ENCODE assay signal across 24 mouse cellular contexts in genomic region chr8:9607086-9607701, GRCm38 (mm10).
"Had no signal": no experiment of that assay in that cellular context is flagged by ENCODE, and none has a peak within 500 bp of the region (broad histone marks: within the 10 kb centered on the region; RNA-seq: fewer than 3 reads in every experiment).

No protein-coding gene starts in this region.

- ATAC-seq: hindbrain, embryonic 16.5 days; inflammation-experienced regulatory T-cells, adult 6 months; intestine, embryonic 15.5 days; intestine, postnatal 0 days; liver, embryonic 12.5 days had no signal

- H3K4me2 ChIP-seq: heart, embryonic 12.5 days; hindbrain, embryonic 12.5 days; hindbrain, embryonic 14.5 days; intestine, embryonic 15.5 days; liver, embryonic 12.5 days had no signal

- H3K9ac ChIP-seq: heart, embryonic 12.5 days; hindbrain, embryonic 12.5 days; hindbrain, embryonic 14.5 days; intestine, embryonic 15.5 days; liver, embryonic 12.5 days; liver, embryonic 14.5 days had no signal

- H3K27ac ChIP-seq: gastrocnemius, adult 2 months; heart, embryonic 10.5 days; hindbrain, embryonic 10.5 days; hindbrain, embryonic 12.5 days; hindbrain, embryonic 14.5 days; intestine, embryonic 15.5 days; layer of hippocampus, adult 2 months; left cerebral cortex, adult 2 months; liver, embryonic 12.5 days; liver, embryonic 14.5 days had no signal

- H3K9me3 ChIP-seq: heart, embryonic 10.5 days; heart, embryonic 12.5 days; hindbrain, embryonic 10.5 days; hindbrain, embryonic 12.5 days; intestine, embryonic 15.5 days; liver, embryonic 12.5 days had no signal

- H3K4me3 ChIP-seq: gastrocnemius, adult 2 months; heart, embryonic 10.5 days; heart, embryonic 12.5 days; hindbrain, embryonic 10.5 days; hindbrain, embryonic 12.5 days; intestine, embryonic 15.5 days; layer of hippocampus, adult 2 months; left cerebral cortex, adult 2 months; liver, embryonic 12.5 days had no signal

- DNase-seq: gastrocnemius, adult 2 months; gastrocnemius, postnatal 10 days; gastrocnemius, postnatal 25 days; heart, adult 18-20 months; heart, postnatal 10 days; heart, postnatal 4 days; kidney, adult 18-20 months; kidney, adult 8-10 months; kidney, postnatal 10 days; kidney, postnatal 25 days; kidney, postnatal 4 days had no signal

- H3K27me3 ChIP-seq: heart, embryonic 12.5 days; hindbrain, embryonic 12.5 days; intestine, embryonic 15.5 days; liver, embryonic 12.5 days had no signal

- H3K4me1 ChIP-seq: heart, embryonic 10.5 days; intestine, embryonic 15.5 days; liver, embryonic 12.5 days had no signal

- H3K36me3 ChIP-seq: heart, embryonic 10.5 days; heart, embryonic 12.5 days; hindbrain, embryonic 10.5 days; hindbrain, embryonic 12.5 days; intestine, embryonic 15.5 days; liver, embryonic 12.5 days had no signal
